Mouse (Mus musculus): ENCODE measurements at regions not wholly inside any gene's neighbourhood (a gene's known extent, or its start where the extent isn't known, plus 50 kb on each side); places are given as distances from the start of the nearest gene placed in this dataset.

GRCm38 (mm10) chr5:129281406-129281805 is 184.9 kb downstream of the Adgrd1 start:
- TF ChIP-seq POLR2A (IDR thresholded peaks at IDR 0.05; ENCODE audit: low read depth, low read length) (no peak), CTCF (IDR thresholded peaks at IDR 0.05; ENCODE audit: extremely low read depth, insufficient read length, insufficient replicate concordance, low read depth, low read length) (no peak)
